Mouse (Mus musculus) heart, adult 11 months (tissue): ENCODE results near the gene Avpr1a.

Experiments used
- DNase-seq: peaks from one replicate; pipeline ENCODE4 v3.0.0; 2022

The Avpr1a gene

DNA sequence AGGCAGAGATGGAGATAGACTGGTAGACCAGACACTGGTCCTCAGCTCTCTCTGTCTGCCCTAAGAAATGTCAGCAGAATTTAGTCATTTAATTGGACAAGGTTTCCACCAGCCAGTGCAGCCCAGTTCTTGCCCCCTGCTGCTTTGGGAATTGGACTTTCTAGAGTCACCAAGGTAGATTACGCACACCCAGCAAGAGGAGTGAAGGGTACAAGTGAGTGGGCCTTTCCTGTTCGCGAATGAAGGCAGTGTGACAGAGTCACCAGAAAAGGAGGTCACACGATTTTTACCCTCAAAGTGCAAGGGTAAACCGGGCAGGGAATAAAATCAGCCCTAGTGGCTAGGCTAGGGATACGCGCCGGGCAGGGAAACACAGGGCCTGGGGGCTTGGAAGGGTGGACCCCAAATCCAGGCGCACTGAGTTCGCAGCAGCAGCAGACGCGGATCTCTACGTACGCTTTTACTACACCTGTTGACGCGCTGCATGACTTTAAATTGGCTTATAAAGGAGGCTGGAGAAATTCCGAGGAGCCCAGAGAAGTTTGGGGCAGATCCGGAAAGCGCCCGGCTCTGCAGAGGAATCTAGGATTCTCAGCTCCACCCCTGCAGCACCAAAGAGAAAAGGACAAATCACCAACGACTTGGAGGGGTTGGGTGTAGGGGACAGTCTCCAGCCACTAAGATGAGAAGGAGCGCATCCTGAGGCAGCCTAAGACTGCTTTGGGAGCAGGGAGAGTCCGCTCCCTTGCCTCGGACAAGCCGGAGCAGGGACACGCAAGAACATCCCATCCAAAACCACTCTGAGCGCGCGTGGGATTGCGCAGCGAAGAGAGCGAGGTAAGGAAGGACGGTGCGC is at the start of gene Avpr1a:
TSS of gene Avpr1a (plus strand) at position 639 of the 856 bp plus-strand sequence.
- DNase-seq = peak; percentile 96

DNA sequence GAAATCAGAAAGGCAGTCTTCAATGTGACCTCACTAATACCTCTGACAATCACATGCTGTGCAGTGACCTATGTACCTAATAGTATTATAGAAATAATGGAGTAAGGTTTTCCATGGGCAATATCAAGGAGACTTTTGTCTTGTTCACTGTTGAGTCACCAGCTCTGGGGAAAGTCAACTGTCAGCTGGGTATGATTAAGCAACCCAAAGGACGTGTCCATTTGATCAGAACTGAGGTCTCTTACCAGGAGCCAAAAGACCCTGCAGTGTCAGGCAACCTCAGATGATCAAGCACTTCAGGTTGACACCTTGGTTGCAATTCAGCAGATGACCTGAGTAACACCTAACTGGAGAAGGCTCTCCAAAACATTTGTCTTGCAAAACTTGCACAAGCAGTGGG is 46.0 kb upstream of the Avpr1a start:
- DNase-seq = peak; percentile 10

- peak; percentile 2 for DNase-seq
Observed at GRCm38 (mm10) chr10:122406333-122406732, 42.0 kb upstream of the Avpr1a start.

- DNase-seq = peak; percentile 79
Observed at GRCm38 (mm10) chr10:122408697-122409409, 39.4 kb upstream of the Avpr1a start.

- peak; percentile 41 for DNase-seq
Observed at GRCm38 (mm10) chr10:122410791-122411190, 37.5 kb upstream of the Avpr1a start.

GRCm38 (mm10) chr10:122432690-122433089 is 15.6 kb upstream of the Avpr1a start:
- no peak for DNase-seq

- DNase-seq = no peak
Observed at GRCm38 (mm10) chr10:122447275-122447674, 1.0 kb upstream of the Avpr1a start.

- DNase-seq = peak; percentile 89
Observed at GRCm38 (mm10) chr10:122448717-122449611, 665 bp downstream of the Avpr1a start.

GRCm38 (mm10) chr10:122449856-122450255 is 1.6 kb downstream of the Avpr1a start:
- peak; percentile 91 for DNase-seq

DNA sequence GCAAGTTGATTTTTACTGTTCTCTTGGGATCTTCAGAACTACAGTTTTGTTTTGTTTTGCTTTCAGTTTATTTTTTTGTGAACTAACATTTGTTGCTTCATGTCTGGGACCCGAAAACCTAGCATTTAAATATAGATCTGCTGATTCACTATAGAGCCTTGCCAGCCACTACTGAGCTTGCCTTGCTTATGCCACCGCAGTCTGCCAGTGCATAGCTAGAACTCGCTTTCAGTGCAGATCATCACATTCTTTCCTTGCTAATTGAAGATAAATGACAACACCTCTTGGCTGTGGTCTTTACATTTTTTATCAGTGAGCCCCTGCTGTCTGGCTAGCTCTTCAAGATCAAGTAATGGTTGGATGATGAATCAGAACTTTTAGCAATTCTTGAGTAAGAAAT is 5.2 kb downstream of the Avpr1a start:
- DNase-seq = no peak

GRCm38 (mm10) chr10:122455793-122456192 is 7.5 kb downstream of the Avpr1a start:
- no peak for DNase-seq

DNA sequence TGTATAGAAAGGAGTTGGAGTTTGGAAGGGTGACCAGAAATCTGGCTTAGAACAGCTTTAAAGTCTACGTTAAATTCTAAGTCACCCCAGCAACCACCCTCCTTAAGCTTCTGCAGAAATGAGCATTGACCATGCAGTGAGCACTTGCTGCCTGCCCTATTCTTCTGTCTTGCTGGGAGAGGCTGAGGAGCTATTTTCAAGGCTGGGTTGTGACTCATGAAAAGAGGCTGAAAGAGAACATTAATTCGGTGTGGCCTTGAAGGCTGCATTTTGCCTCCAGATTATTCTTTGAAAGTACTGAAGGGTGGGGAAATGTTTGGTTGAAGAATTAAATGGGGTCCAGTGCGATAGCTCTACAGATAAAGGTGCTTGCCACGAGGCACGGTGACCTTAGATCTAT is 28.5 kb downstream of the Avpr1a start:
- DNase-seq = no peak

DNA sequence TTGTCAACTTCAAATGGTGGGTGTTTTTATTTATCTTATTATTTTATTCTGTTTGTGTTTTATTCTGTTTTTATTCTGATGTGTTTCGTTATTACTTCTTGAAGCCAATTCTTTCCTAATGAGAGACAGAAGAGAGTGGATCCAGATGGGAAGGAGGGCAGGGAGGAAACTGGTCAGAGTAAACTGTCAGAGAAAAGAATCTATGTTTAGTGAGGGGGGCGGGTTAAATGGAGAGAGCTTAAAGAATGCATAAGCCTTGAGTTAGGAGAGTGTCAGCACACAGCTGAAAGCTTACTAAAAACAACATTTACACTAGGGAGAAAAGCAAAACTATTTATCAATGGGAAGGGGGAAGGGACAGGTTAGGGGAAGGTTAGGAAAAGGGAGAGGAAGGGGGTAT is 50.3 kb downstream of the Avpr1a start:
- DNase-seq = no peak

GRCm38 (mm10) chr10:122499306-122499705 is 51.0 kb downstream of the Avpr1a start:
- DNase-seq = no peak
